Mouse (Mus musculus): ENCODE results near the gene Fam13a. TPM values are rescaled to one million over a fixed set of nuclear protein-coding genes. Genes with fewer than 3 reads are reported as not detected.

Fam13a gene
- polyA plus RNA-seq, 1 experiment, result not detected

- Histone ChIP-seq H3K9me3 (ENCODE audit: control insufficient read depth, low read length) (no peaks in the 10 kb centered on the region), H3K4me1 (ENCODE audit: control insufficient read depth) (no peaks in the 10 kb centered on the region), H3K4me3 (replicated peaks) (no peak overlapping the region), H3K27me3 (ENCODE audit: control insufficient read depth) (no peaks in the 10 kb centered on the region), H3K36me3 (ENCODE audit: control insufficient read depth) (peaks cover 2% of the 10 kb centered on the region; the same call in 1 of the 2 replicates)
- no peak for TF ChIP-seq TAL1 (IDR thresholded peaks at IDR 0.05; ENCODE audit: low read length)
- TF ChIP-seq GATA1 (IDR thresholded peaks at IDR 0.05; ENCODE audit: low read length), result no peak
Observed at GRCm38 (mm10) chr6:58894994-58895393, 129.4 kb downstream of the Fam13a start.

GRCm38 (mm10) chr6:58893307-58893706 lies 131.0 kb downstream of the Fam13a start:
- Histone ChIP-seq H3K36me3 (ENCODE audit: control insufficient read depth) (peaks cover 2% of the 10 kb centered on the region; the same call in 1 of the 2 replicates), H3K4me3 (replicated peaks) (no peak overlapping the region), H3K4me1 (ENCODE audit: control insufficient read depth) (no peaks in the 10 kb centered on the region), H3K27me3 (ENCODE audit: control insufficient read depth) (no peaks in the 10 kb centered on the region), H3K9me3 (ENCODE audit: control insufficient read depth, low read length) (no peaks in the 10 kb centered on the region)
- no peak for TF ChIP-seq TAL1 (IDR thresholded peaks at IDR 0.05; ENCODE audit: low read length)
- TF ChIP-seq GATA1 (IDR thresholded peaks at IDR 0.05; ENCODE audit: low read length), result no peak

GRCm38 (mm10) chr6:58889917-58890316 lies 134.4 kb downstream of the Fam13a start:
- Histone ChIP-seq H3K9me3 (ENCODE audit: control insufficient read depth, low read length) (no peaks in the 10 kb centered on the region), H3K27me3 (ENCODE audit: control insufficient read depth) (no peaks in the 10 kb centered on the region), H3K4me3 (replicated peaks) (no peak overlapping the region), H3K36me3 (ENCODE audit: control insufficient read depth) (peaks cover 2% of the 10 kb centered on the region; the same call in 1 of the 2 replicates), H3K4me1 (ENCODE audit: control insufficient read depth) (no peaks in the 10 kb centered on the region)
- TF ChIP-seq TAL1 (IDR thresholded peaks at IDR 0.05; ENCODE audit: low read length), result no peak
- no peak for TF ChIP-seq GATA1 (IDR thresholded peaks at IDR 0.05; ENCODE audit: low read length)

GRCm38 (mm10) chr6:58882271-58882670 lies 142.1 kb downstream of the Fam13a start:
- H3K9me3 ChIP-seq (ENCODE audit: control insufficient read depth, low read length), result no peaks in the 10 kb centered on the region
- no peaks in the 10 kb centered on the region for H3K4me1 ChIP-seq (ENCODE audit: control insufficient read depth)
- no peak for TF ChIP-seq GATA1 (IDR thresholded peaks at IDR 0.05; ENCODE audit: low read length)
- no peak for TF ChIP-seq TAL1 (IDR thresholded peaks at IDR 0.05; ENCODE audit: low read length)
- no peaks in the 10 kb centered on the region for H3K27me3 ChIP-seq (ENCODE audit: control insufficient read depth)
- H3K4me3 ChIP-seq (replicated peaks), result no peak overlapping the region
- H3K36me3 ChIP-seq (ENCODE audit: control insufficient read depth), result peaks cover 4% of the 10 kb centered on the region

Other genes with a start within 250 kb of the Fam13a start
- 0.05 TPM in 1 of 2 replicates, not detected in the other for gene Herc3, start 193.1 kb downstream of the Fam13a start, polyA plus RNA-seq (2012)
- gene Nap1l5, start 117.5 kb downstream of the Fam13a start, polyA plus RNA-seq (2012), result not detected in 2 replicates
- 0.09 and 0.10 TPM in 2 replicates for gene Tigd2, start 184.3 kb upstream of the Fam13a start, polyA plus RNA-seq (2012)

Data from erythroblast, embryonic 14.5 days (primary cell).